Mouse (Mus musculus) megakaryocyte, embryonic 14.5 days (primary cell): Measurements from ENCODE around the gene Adcy9. TPM values are rescaled to one million over a fixed set of nuclear protein-coding genes. Genes with fewer than 3 reads are reported as not detected.

Experiments
- H3K27me3 ChIP-seq: replicated peaks from 2 replicates; pipeline ENCODE3; 2012; ENCODE audit warnings: inconsistent platforms
- H3K36me3 ChIP-seq: replicated peaks from 2 replicates; pipeline ENCODE3; 2012; ENCODE audit warnings: low read length, inconsistent platforms, mixed read lengths
- H3K4me1 ChIP-seq: 2 replicates; pipeline ENCODE4 v1.6.1; 2012; ENCODE audit warnings: inconsistent platforms
- H3K4me3 ChIP-seq: replicated peaks from 2 replicates; pipeline ENCODE3; 2012; ENCODE audit warnings: moderate library complexity, mild to moderate bottlenecking, inconsistent platforms
- H3K9me3 ChIP-seq: 2 replicates; pipeline ENCODE4 v1.6.1; 2012; ENCODE audit warnings: inconsistent platforms
- FLI1 ChIP-seq: IDR thresholded peaks from 2 replicates; pipeline ENCODE4 v1.6.1; 2012; ENCODE audit warnings: low read length, inconsistent platforms, mixed read lengths
- GATA1 ChIP-seq: IDR thresholded peaks from 3 replicates; pipeline ENCODE4 v1.6.1; 2012; ENCODE audit warnings: mixed read lengths, low read length, inconsistent platforms, borderline replicate concordance
- polyA plus RNA-seq: library from polyadenylated mRNA; stranded (reverse); fragments of >175 nt; gene quantifications from 2 replicates; pipeline ENCODE4 v1.2.3, GENCODE M21; 2012; ENCODE audit warnings: low replicate concordance; ENCODE audit not compliant: insufficient read depth

Adcy9 gene
- polyA plus RNA-seq, 1 experiment: 3.5 TPM

DNA sequence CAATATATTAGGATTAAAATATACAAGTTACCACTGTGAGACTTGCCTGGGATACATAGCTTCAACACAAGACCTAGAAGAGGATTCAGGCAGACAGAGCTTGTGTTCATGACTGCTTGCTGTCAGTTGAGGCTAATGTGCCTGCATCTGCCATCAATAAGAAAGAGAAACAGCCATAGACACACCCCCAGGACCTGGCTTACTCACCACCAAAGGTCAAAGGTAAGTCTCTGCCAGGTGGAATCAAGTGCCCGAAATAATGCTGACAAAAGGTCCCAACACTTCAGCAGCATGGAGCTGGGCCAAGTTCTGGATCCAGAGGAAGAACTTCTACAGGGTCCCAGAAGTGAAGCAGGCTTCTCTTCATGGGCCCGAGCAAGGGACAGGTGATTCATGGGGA, 86.9 kb downstream of the Adcy9 start:
- no peak for TF ChIP-seq FLI1
- no peak for TF ChIP-seq GATA1
- H3K4me3 ChIP-seq: no peak overlapping the region
- peaks cover 56% of the 10 kb centered on the region for H3K4me1 ChIP-seq
- peaks cover 56% of the 10 kb centered on the region for H3K36me3 ChIP-seq
- no peaks in the 10 kb centered on the region for H3K9me3 ChIP-seq
- no peaks in the 10 kb centered on the region for H3K27me3 ChIP-seq

DNA sequence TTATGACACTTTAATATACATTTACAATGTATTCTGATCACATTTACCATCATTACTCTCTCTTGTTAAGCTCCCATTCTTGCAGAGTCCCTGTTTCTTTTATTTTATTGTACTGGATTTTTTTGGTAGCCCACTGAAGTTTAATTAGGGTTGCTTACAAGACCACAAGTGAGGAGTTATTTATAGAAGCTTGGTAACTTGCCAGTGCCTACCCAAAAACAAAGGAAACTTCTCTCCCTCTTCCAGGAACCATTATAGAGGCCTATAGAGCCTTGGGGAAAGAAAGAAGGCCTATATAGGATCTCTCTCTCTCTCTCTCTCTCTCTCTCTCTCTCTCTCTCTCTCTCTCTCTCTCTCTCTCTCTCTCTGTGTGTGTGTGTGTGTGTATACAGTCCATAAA, 93.2 kb downstream of the Adcy9 start:
- Histone ChIP-seq H3K27me3 (no peaks in the 10 kb centered on the region), H3K36me3 (peaks cover 66% of the 10 kb centered on the region), H3K9me3 (no peaks in the 10 kb centered on the region), H3K4me1 (peaks cover 58% of the 10 kb centered on the region), H3K4me3 (no peak overlapping the region)
- TF ChIP-seq GATA1: no peak
- TF ChIP-seq FLI1: no peak

DNA sequence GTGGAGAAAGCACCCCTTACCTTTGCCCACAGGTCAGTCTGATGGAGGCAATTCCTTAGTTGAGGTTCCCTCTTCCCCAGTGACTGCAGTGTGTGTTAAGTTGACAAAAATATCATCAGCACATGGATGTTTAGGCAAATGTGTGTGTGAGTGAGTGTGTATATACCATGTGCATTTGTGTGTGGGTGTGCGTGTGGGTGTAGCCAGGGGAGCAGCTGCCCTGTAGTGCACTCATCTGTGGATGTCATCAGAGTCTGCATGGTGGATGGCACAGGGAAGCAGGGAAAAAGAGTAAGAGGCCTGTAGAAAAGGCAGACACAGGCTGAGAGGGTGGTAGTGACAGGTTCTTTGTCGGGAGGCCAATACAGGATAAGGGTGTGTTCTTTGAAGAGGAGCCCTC, 94.5 kb downstream of the Adcy9 start:
- TF ChIP-seq FLI1 (no peak), GATA1 (no peak)
- Histone ChIP-seq H3K27me3 (no peaks in the 10 kb centered on the region), H3K4me3 (no peak overlapping the region), H3K9me3 (no peaks in the 10 kb centered on the region), H3K4me1 (peaks cover 58% of the 10 kb centered on the region), H3K36me3 (peaks cover 66% of the 10 kb centered on the region)

DNA sequence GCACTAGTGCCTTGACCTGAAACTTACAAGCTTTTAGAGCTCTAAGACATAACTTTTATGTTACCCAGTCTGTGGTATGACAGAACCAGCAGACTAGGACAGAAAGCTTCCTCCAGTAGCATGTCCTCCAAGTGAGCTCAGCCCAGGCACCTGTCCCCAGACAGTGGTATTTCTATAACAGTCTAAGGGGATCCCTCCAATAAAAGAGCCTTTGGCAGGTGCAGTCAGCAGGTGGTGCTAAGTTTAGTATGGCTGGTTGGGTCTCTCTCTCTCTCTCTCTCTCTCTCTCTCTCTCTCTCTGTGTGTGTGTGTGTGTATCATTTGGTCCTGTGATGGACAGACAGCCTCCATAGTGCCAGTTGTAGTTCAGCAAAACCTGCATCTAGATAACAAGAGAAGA, 95.3 kb downstream of the Adcy9 start:
- no peaks in the 10 kb centered on the region for H3K27me3 ChIP-seq
- H3K4me3 ChIP-seq: no peak overlapping the region
- H3K4me1 ChIP-seq: peaks cover 57% of the 10 kb centered on the region
- H3K9me3 ChIP-seq: no peaks in the 10 kb centered on the region
- H3K36me3 ChIP-seq: peaks cover 69% of the 10 kb centered on the region
- TF ChIP-seq FLI1 (no peak), GATA1 (no peak)

DNA sequence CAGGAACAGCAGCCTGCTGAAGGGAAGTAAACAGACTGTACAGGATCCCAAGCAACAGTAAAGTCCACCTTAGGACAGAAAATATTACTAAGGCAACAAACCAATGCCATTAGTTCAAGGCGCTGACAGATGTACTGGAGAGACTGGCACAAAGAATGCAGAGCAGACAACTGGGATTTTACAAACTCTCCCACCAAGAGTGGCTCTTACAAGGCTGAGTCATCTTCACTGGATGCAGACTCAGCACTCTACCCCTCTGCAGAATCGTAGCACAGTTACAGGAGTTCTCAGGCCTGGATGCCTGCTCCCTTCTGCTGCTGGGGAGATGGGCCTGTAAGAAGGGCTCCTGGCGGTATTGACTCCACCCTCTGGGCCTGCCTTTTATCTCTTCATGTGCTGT, 99.4 kb downstream of the Adcy9 start:
- no peak for TF ChIP-seq GATA1
- TF ChIP-seq FLI1: no peak
- Histone ChIP-seq H3K4me3 (no peak overlapping the region), H3K36me3 (peaks cover 65% of the 10 kb centered on the region), H3K4me1 (peaks cover 71% of the 10 kb centered on the region), H3K9me3 (no peaks in the 10 kb centered on the region), H3K27me3 (no peaks in the 10 kb centered on the region)

DNA sequence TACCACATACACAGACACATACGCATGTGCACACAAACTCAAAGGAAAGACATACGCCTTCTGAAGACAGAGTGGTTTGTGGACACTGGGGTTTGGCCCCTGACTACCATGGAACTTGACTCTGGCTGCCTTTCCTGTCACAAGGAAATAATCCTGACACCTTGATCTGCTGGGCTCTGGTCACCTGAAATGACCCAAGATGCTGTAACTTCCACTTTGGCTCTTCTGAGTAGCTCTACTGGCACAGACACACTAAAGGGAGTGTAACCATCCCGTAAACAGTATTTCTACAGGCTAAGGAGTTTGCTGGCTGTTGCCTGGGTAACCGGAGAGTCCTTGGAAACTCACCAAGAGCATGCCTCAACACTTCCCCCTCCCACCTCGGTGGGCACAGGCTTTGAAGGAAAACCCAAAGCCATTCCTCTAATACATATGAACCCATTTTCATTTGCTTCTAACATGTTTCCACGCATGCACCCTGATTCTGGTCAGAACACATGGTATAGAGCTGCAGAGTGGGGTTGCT, 102.2 kb downstream of the Adcy9 start:
- Histone ChIP-seq H3K36me3 (peaks cover 74% of the 10 kb centered on the region), H3K4me3 (no peak overlapping the region), H3K9me3 (no peaks in the 10 kb centered on the region), H3K27me3 (no peaks in the 10 kb centered on the region), H3K4me1 (peaks cover 66% of the 10 kb centered on the region)
- TF ChIP-seq GATA1 (no peak), FLI1 (no peak)

DNA sequence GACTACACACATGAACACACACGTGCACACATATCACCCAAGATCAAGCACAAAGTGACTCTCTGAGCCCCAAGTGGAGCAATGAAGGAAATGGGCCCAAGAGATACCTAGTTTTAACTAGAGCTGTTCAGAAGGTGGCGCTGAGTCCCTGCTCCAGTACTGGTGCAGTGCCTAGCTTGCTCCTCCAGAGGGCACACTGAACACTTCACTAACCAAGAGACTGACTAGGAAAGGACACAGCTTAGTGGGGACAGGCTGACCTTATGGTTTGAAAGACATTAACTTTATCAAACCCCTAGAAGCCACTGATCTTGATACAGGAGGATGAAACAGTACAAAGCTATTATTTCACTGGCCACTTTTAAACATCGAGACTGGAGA, 104.2 kb downstream of the Adcy9 start:
- Histone ChIP-seq H3K9me3 (no peaks in the 10 kb centered on the region), H3K4me1 (peaks cover 57% of the 10 kb centered on the region), H3K4me3 (no peak overlapping the region), H3K27me3 (no peaks in the 10 kb centered on the region), H3K36me3 (peaks cover 73% of the 10 kb centered on the region)
- TF ChIP-seq FLI1: no peak
- TF ChIP-seq GATA1: no peak

DNA sequence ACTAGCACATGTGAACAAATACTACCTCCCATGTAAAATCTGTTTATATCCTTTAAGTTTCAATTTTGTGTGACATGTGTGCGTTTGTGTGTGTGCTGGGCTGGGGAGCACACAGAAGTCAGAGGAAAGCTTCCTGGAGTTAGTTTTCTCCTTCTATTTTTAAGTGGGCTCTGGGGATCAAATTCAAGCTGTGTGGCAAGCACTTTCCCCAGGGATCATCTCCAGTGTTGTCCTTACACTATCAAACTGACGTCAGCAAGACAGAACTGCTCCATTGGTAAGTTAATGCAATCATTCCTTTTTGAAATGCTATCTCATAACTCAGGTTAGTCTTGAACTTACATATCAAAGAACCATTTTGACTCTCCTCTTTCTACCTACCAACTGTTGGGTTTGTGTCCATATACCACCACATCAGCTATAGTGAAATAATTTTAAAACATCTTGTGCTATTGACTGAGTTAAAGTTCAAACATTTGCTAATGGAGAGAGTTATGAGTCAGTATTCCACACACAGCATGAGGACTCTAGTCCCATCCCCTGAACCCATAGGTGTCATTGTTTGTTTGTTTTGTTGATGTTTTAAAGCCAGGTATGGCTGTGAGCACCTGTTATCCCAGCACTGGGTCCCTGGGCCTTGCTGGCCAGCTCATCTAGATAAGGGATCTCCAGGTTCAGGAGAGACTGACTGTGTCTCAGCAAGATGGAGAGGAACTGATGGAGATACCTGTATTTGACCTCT, 104.8 kb downstream of the Adcy9 start:
- Histone ChIP-seq H3K36me3 (peaks cover 73% of the 10 kb centered on the region), H3K9me3 (no peaks in the 10 kb centered on the region)

DNA sequence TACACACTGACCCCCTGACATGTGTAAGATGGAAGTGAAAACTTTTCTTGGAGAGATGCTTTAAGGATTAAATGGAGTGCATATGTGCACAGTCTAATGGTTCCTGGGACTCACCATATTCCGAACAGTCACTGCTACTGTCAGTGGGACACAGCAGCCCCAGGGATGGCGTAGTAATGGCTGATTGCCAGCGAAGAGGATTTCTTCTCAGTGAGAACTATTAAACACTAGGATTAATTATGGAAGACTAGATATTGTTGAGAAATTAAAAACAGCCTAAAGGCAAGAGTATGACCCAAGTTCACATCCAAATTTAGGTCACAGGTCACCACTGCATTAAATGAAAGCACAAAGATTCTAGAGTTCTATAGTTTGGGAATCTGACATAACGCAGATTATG, 105.4 kb downstream of the Adcy9 start:
- H3K9me3 ChIP-seq: no peaks in the 10 kb centered on the region
- no peaks in the 10 kb centered on the region for H3K27me3 ChIP-seq
- H3K36me3 ChIP-seq: peaks cover 77% of the 10 kb centered on the region
- peaks cover 49% of the 10 kb centered on the region for H3K4me1 ChIP-seq
- no peak for TF ChIP-seq GATA1
- TF ChIP-seq FLI1: no peak
- no peak overlapping the region for H3K4me3 ChIP-seq

More for the DNA sequence above, 104.8 kb downstream of the Adcy9 start:
- peaks cover 51% of the 10 kb centered on the region for H3K4me1 ChIP-seq
- TF ChIP-seq FLI1 (no peak), GATA1 (no peak)
- no peaks in the 10 kb centered on the region for H3K27me3 ChIP-seq
- H3K4me3 ChIP-seq: no peak overlapping the region

DNA sequence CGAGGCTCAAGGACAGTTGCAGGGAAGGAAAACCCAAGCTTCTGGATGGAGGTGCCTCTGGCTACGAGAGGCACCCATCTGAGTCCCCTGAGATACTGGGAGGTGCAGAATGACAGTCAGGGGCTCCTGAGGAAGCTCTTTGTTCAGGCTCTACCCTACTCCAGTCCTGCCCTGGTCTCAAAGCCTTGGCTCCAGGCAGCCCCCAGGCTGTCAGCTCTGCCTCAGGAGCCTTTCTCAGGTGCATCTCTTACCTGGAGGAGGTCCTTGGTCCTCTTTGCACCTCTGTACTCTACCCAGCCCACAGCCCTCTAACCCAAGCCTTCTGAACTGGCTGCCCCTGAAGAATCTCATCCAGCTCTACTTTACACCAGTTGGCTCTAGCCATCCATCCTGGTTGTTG, 108.3 kb downstream of the Adcy9 start:
- peaks cover 84% of the 10 kb centered on the region for H3K36me3 ChIP-seq
- TF ChIP-seq GATA1 (no peak), FLI1 (no peak)
- H3K9me3 ChIP-seq: no peaks in the 10 kb centered on the region
- no peaks in the 10 kb centered on the region for H3K27me3 ChIP-seq
- H3K4me3 ChIP-seq: no peak overlapping the region
- H3K4me1 ChIP-seq: peaks cover 38% of the 10 kb centered on the region

DNA sequence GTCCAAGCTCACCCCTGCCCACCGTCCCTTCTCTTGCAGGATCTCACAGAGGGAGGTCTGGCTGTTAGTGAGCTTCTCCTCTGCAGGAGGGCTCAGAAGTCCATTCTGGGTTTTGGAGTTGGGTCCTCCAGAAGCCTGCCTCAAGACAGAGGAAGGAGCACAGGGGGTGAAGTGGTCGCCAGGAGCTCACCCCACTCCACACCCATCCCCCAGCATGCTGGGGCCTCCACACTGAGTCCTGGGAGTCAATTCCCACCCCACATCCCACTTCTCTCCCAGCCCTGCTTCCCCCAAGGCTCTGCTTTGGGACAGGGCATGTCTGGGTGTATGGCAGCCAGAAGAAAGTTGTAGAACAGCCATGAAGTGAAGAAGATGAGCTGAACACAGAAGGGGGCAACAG, 108.7 kb downstream of the Adcy9 start:
- TF ChIP-seq FLI1 (no peak), GATA1 (no peak)
- H3K4me3 ChIP-seq: no peak overlapping the region
- no peaks in the 10 kb centered on the region for H3K27me3 ChIP-seq
- no peaks in the 10 kb centered on the region for H3K9me3 ChIP-seq
- H3K36me3 ChIP-seq: peaks cover 85% of the 10 kb centered on the region
- H3K4me1 ChIP-seq: peaks cover 38% of the 10 kb centered on the region
